Mouse (Mus musculus) bone marrow, adult 2 months (tissue): ENCODE results near the gene Plcg2.

Experiments used
- CTCF ChIP-seq: fragments of 200-500 bp; IDR thresholded peaks from 2 replicates; pipeline ENCODE4 v1.5.1; 2011; ENCODE audit warnings: low read length, control low read depth; ENCODE audit not compliant: control insufficient read depth, insufficient read depth
- POLR2A ChIP-seq: fragments of 200-500 bp; IDR thresholded peaks from 2 replicates; pipeline ENCODE4 v1.6.1; 2011; ENCODE audit warnings: low read depth, mild to moderate bottlenecking, control low read depth, low read length, borderline replicate concordance; ENCODE audit not compliant: control insufficient read depth

GRCm38 (mm10) chr8:117683925-117684472, 185.9 kb downstream of the Plcg2 start:
- TF ChIP-seq CTCF (no peak), POLR2A (no peak)
